Mouse (Mus musculus) C2C12 (cell line): ENCODE data around the gene Tmem262.

Experiments
- CEBPB ChIP-seq: IDR thresholded peaks from one replicate; pipeline ENCODE4 v1.6.1; 2011; ENCODE audit warnings: low read depth, mild to moderate bottlenecking, control low read depth, moderate library complexity
- CTCF ChIP-seq: IDR thresholded peaks from one replicate; pipeline ENCODE4 v1.5.1; 2011; ENCODE audit not compliant: control insufficient read depth, insufficient read depth, insufficient read length
- MAX ChIP-seq: IDR thresholded peaks from one replicate; pipeline ENCODE4 v1.6.1; 2011; ENCODE audit warnings: mild to moderate bottlenecking, control low read depth
- MYOD1 ChIP-seq: IDR thresholded peaks from one replicate; pipeline ENCODE4 v1.6.1; 2011; ENCODE audit warnings: low read depth; ENCODE audit not compliant: control insufficient read depth, insufficient read length
- USF1 ChIP-seq: IDR thresholded peaks from one replicate; pipeline ENCODE4 v1.6.1; 2011; ENCODE audit warnings: low read depth, mild to moderate bottlenecking, control low read depth, moderate library complexity

DNA sequence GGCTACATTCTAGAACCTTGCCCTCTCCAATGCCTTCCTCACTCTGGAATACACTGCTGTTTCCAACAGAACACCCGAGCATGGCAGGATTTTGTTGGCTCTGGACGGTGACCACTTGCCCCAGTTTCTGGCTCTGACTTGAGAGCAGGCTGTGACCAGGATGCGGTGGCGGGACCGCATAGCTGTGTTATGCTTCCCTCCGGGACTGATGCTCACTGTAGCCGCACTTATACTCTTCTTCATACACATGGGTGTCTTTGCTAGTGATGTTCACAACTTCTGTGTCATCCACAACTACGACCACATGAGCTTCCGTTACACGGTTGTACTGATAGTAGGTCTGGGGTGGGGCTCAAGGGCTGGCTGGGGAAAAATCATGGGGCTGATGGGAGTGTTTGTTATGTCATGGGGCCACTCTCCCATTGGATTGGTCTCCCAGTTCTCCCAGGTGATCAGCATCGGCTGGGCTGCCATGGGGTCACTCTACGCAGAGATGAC is at the start of gene Tmem262:
- TF ChIP-seq CTCF: no peak
- TF ChIP-seq MYOD1: no peak
- no peak for TF ChIP-seq USF1
- TF ChIP-seq MAX: no peak
- no peak for TF ChIP-seq CEBPB
